Mouse (Mus musculus) liver, postnatal 0 days (tissue): ENCODE results near the gene 4933430I17Rik.

Experiments used
- CTCF ChIP-seq: sonication (generic); IDR thresholded peaks from 2 replicates; pipeline ENCODE4 v1.5.1; 2016; ENCODE audit warnings: antibody characterized with exemption, low read depth
- EP300 ChIP-seq: IDR thresholded peaks from 2 replicates; pipeline ENCODE4 v1.6.1; 2016; ENCODE audit warnings: antibody characterized with exemption, low read depth, mild to moderate bottlenecking

DNA sequence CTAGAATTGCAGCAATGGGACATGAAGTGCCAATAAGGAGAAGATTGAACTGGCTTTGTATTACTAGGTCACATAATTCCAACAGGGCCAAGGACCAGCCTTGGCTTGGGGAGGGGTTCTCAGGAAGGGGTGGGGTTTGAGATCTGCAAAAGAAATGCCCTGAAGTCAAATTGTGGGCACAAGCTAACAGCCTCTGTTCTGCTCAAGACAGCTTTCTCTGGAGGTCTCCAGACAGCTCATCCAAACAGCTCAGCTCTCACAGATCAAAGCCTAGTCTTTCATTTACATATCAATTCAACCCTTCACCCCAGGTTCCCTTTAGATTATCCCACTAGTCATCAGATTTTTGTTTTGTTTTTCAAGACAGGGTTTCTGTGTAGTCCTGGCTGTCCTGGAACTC lies 19.6 kb downstream of the 4933430I17Rik start:
- TF ChIP-seq CTCF (no peak), EP300 (no peak)
